Mouse (Mus musculus) cerebellum, adult 2 months (tissue): ENCODE data around the gene Cmtm2b.

Experiments
- CTCF ChIP-seq: fragments of 200-500 bp; IDR thresholded peaks from 2 replicates; pipeline ENCODE4 v1.5.1; 2011; ENCODE audit warnings: low read depth, mild to moderate bottlenecking, control low read depth, low read length, moderate library complexity, borderline replicate concordance; ENCODE audit not compliant: insufficient read depth
- POLR2A ChIP-seq: fragments of 200-500 bp; IDR thresholded peaks from 2 replicates; pipeline ENCODE4 v1.6.1; 2011; ENCODE audit warnings: low read length, control low read depth, borderline replicate concordance; ENCODE audit not compliant: insufficient read depth

DNA sequence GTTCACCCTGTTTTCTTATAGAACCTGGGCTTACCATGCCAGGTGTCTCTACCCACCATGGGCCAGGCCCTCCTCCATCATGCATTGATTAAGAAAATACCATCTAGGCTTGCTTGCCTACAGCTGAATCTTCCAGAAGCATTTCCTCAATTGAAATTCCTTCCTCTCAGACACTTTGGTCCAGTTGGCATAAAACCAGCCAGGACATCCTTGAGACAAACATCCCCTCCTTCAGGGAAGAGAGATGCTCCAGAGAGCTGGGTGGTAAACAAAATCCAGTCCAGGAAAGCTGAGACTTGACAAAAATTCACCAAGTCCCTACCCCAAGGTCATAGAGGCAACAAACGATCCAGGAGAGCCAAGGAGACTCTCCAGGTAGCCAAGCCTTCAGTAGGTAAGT is 12.2 kb downstream of the Cmtm2b start:
- TF ChIP-seq CTCF: no peak
- TF ChIP-seq POLR2A: no peak
